Mouse (Mus musculus) CH12.LX (cell line): ENCODE measurements around the gene Plin2.

ENCODE experiments used
- CTCF ChIP-seq, 2 experiments: IDR thresholded peaks in 1 of 2; conservative IDR thresholded peaks in 1 of 2; 2 replicates each; pipeline ENCODE4 v1.5.1; 2011 to 2012; ENCODE audit warnings: low read depth in 2 of 2, low read length in 2 of 2, improper control_type of control experiment in 1 of 2, inconsistent platforms in 1 of 2, mild to moderate bottlenecking in 1 of 2, moderate library complexity in 1 of 2
- E2F4 ChIP-seq: IDR thresholded peaks from 2 replicates; pipeline ENCODE4 v1.6.1; 2011; ENCODE audit warnings: low read depth, low read length, improper control_type of control experiment; ENCODE audit not compliant: insufficient replicate concordance
- MAFK ChIP-seq: IDR thresholded peaks from 2 replicates; pipeline ENCODE4 v1.6.1; 2011; ENCODE audit warnings: low read length, improper control_type of control experiment; ENCODE audit not compliant: insufficient replicate concordance
- ZC3H11A ChIP-seq: IDR thresholded peaks from 2 replicates; pipeline ENCODE4 v1.6.1; 2012; ENCODE audit warnings: low read depth, mild to moderate bottlenecking, inconsistent platforms, low read length, improper control_type of control experiment

GRCm38 (mm10) chr4:86715341-86715740 is 45.5 kb upstream of the Plin2 start:
- TF ChIP-seq ZC3H11A = no peak
- no peak for TF ChIP-seq CTCF (conservative IDR thresholded peaks at IDR 0.05 in 1 of 2, IDR thresholded peaks at IDR 0.05 in 1 of 2; ENCODE audit: low read depth in 2 of 2, low read length in 2 of 2)
- TF ChIP-seq E2F4 = no peak
- no peak for TF ChIP-seq MAFK
